Mouse (Mus musculus) layer of hippocampus, postnatal 14 days (tissue): ENCODE data around the gene Pgbd1. TPM values are rescaled to one million over a fixed set of nuclear protein-coding genes. Genes with fewer than 3 reads are reported as not detected.
"Not testable (repeated sequence)": the region's sequence is repeated elsewhere in the genome, so short reads cannot be mapped to it uniquely, and the experiment has no call there.

ENCODE experiments used
- DNase-seq, 2 experiments: peaks; one replicate each; pipeline ENCODE4 v3.0.0; 2021 to 2022; ENCODE audit warnings: low spot score in 2 of 2, mixed read lengths in 1 of 2
- long read RNA-seq, 2 experiments: library from polyadenylated mRNA; stranded (forward); transcript quantifications; one replicate each; pipeline ENCODE4 v2.0.0; 2021
- total RNA-seq, 2 experiments: library from RNA; stranded (reverse); gene quantifications; 2 replicates each; pipeline ENCODE4 v1.2.3; 2021

Gene Pgbd1
- 1 to 10 TPM; 1.3 TPM for total RNA-seq
- long read RNA-seq, experiment 1, partial matches to known transcripts: 0 of 2 reads
- long read RNA-seq, experiment 1, other reads (novel, unspliced or antisense): 0 of 2 reads
- long read RNA-seq, experiment 2: 0 reads

DNA sequence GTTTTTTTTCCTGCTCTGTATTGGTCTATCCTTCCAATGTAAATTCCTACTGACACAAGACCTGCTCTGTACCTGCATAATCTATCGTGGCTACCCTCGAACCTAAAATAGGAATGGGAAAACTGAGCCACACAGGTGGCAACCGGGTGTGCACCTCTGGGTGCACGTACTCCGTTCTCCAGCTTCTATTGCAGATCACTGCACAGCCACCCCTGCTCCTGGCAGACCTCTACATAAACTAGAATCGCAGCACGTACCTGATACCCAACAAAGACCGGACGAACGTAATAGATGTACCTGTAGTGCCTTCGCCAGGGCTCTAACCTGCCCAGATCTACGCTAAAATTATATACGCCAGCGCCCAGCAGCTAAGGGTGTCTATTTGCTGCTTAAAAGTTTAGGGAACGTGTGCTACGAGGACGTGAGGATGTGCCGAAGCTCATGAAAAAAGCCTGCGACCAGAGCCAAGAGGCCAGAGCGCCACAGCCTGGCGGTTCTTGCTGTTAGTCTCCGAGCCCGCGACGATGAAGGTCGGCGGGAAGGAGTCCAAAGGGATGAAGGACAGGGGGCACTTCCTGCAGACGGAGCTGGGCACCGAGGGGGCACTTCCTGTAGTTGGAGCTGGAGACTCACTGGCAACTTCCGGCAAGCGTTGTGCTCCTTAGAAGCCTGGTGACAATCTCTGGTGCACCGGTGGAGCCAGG, at the start of gene Pgbd1:
Pgbd1 (minus strand) TSS at position 556 of the 704 bp plus-strand sequence.
- DNase-seq: peak; percentile 52 to 77

DNA sequence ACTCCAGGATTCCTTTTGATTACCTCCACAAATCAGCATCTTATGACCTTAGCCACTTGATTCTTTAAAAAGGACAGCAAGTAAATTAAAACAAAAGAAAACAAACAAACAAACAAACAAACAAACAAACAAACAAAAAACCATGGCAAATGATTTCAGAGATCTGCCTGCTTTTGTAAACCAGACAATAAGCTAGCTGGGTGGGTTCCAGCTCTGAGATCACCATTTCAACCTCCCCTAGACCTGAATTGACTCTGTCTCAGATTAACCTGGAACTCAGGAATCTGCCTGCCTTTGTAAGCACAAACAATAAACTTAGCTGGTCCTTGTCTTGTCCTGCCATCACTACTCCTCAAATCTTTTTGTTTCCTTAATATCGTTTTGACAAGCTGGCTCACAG, 46.0 kb upstream of the Pgbd1 start:
- no peak for DNase-seq

- DNase-seq: peak; percentile 77 to 84
These were observed 38.2 kb upstream of the Pgbd1 start, which contains the start of the genes Zkscan4 and Gm10065 for GRCm38 (mm10) chr13:21478759-21479670. Gene Zkscan4, plus strand, starts transcription at chr13:21478907. Gene Gm10065, minus strand, starts transcription at chr13:21479441.

GRCm38 (mm10) chr13:21472427-21472826, 31.6 kb upstream of the Pgbd1 start:
- DNase-seq: no peak

GRCm38 (mm10) chr13:21469097-21469496, 28.2 kb upstream of the Pgbd1 start:
- no peak for DNase-seq

- peak; percentile 61 to 76 for DNase-seq
These were observed 27.5 kb upstream of the Pgbd1 start, which contains the start of gene Nkapl for GRCm38 (mm10) chr13:21468061-21469019. Gene Nkapl, minus strand, starts transcription at chr13:21468509.

DNA sequence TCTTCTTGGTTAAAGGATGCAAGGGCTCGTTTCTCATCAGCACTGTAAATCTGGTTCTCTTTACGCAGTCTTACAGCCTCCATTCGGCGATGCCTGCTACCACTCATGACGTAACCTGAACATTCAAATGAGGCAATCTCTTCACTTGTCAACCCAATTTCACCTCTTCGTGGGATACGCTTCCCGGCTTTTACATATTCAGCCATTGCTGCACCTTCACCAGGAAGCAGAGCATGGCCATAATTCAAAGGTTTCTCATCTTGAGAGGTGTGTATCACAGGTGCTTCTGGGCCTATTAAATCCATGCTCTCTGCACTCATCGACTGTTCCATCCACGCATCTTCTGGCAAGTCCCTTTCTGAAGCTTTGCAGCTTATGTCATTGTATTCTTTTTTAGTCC, 26.5 kb upstream of the Pgbd1 start:
- no peak for DNase-seq

GRCm38 (mm10) chr13:21462516-21462915, 21.7 kb upstream of the Pgbd1 start:
- not testable (repeated sequence) for DNase-seq

DNA sequence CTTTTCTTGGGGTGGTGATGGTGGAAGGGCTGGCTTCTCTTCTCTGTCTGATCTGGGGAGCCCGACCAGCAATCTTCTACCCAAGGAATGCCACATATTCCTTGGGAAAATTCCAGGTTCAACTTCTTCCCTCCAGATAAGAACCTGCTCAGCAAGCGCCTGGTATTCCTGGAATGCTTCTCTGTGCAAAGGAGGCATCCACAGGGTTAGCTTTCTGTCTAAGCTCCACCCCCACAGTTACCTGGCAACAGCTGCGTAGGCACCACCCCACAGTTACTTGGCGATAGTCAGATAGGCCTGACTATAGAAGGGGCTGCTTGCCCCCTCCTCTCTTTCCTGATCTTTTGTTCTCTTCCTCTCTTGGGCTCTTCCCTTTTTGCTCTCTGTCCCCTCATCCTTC, 15.5 kb upstream of the Pgbd1 start:
- no peak for DNase-seq

- no peak for DNase-seq
These were observed 13.3 kb upstream of the Pgbd1 start for GRCm38 (mm10) chr13:21454133-21454532.

DNA sequence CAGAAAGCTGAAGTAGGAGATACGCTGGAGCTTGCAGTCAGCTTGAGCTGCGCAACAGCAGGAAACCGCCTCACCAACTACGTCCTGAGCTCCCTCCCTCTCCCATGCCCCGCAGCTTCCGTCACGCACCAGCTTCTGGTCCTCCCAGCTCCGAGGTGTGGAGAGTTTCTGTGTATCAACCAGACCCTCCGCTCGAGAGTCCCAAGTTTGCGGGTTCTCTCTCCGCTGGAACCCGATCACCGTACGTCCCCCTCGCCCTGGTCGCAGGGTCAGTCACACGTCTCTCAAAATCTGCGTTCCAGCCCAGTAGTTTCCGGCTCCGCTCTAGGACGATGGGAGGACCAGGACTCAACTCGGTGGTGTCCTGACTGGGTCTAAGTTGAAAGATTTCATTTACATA, 12.6 kb upstream of the Pgbd1 start, which contains the start of gene Zscan26:
Zscan26 (minus strand) TSS at position 282 of the 400 bp plus-strand sequence.
- peak; percentile 84 to 85 for DNase-seq

- no peak for DNase-seq
These were observed 12.2 kb upstream of the Pgbd1 start for GRCm38 (mm10) chr13:21453042-21453441.

DNA sequence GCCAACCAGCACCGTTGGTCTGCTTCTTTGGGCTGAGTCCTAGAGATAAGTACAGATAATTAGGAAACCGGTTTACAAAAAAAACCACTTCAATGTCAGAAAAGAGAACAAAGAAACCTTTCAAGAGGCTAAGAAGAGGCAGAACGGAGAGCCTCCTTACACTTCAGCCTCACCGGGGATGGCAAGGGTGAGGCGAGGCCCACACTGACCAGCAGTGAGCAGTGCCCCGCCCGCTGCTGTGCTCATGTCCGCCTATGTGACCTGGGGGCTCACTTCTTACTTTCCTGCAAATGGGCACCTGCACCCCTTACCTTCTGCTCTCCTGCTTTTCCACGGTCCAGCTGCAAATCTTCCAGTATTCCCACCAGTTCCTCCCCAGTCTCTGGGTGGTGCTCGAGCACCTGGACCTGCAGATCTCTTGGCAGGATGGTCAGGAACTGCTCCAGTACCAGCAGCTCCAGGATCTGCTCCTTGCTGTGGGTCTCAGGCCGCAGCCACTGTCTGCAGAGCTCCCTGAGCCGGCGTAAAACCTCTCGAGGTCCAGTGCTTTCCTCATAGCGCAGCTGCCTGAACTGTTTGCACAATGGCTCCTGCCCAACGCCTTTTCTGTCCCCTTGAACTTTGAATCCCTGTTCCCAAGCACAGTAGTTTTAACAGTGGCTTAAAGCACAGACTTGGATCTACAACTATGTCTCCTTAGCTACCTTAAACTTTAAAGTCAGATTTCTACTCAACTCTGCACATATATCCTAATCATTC, 7.2 kb upstream of the Pgbd1 start:
- DNase-seq: no peak

DNA sequence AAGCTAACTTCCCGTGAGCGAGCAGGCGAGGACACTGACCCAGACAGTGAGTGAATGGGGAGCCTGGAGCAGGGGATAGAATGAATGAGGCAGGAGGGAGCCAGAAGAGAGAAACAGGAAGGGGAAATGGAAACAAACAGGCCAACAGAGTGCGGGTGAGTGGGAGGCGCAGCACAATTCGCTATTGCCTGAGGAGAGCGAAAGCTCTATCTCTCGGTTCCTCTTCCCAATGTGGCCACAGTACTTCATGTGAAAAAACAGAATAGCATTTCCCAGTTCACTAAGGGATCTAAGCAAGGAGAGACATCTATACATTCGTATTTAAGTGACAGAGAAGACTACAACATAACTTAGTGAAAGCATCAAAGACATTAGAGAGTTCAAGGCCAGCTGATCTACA, 5.9 kb upstream of the Pgbd1 start:
- DNase-seq: no peak

DNA sequence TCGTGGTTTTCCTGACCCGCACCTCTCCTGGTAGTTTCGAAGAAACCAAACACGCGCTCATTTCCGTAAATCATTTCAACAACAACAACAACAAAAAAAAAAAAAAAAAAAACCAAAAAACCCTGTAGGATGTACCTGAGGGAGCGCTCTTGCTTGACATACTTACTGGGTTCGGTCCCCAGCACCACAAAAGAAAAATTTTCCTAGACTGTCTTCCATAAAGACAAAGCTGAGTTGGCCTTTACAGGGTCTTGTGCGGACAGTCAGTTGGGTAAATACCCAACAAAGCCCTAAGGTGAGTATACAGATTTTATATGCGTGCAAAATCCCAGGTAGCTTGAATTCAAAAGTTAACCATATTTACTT, 332 bp upstream of the Pgbd1 start:
- DNase-seq: no peak

DNA sequence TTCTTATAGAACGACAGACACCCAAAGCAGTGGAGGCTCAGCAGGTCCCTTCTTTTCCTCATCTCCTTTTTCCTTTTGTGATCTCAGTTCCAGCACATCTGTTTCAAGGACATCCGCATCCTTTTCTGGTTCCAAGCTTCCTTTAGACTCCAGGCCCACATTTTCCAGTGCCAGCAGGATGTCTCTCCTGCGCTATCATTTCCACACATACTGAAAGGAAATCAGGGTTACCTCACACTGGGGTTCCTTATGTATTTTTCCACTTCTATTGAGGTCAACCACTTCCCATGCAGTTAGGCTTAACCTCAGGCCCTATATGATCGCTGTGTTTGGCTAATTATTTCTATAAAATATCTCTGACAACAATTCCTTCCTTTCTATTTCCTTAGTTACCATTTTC, 5.4 kb downstream of the Pgbd1 start:
- DNase-seq: no peak

DNA sequence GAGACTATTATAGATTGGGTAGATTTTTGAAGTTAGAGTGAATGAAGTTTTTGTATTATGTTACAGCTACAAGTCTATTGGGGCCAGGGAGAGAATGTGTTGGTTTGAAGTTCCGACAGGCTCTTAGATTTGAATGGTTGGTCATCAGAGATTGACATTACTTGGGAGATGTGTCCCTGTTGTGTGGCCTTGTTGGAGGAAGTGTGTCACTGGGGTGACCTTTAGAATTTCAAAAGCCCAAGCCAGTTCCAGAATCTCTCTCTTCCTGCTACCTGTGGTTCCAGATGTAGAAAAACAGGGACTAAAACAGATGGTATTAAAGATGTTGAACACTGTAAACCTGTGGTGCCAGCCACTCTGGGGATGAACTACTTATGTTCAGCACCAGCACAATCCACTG, 13.2 kb downstream of the Pgbd1 start:
- DNase-seq: no peak

DNA sequence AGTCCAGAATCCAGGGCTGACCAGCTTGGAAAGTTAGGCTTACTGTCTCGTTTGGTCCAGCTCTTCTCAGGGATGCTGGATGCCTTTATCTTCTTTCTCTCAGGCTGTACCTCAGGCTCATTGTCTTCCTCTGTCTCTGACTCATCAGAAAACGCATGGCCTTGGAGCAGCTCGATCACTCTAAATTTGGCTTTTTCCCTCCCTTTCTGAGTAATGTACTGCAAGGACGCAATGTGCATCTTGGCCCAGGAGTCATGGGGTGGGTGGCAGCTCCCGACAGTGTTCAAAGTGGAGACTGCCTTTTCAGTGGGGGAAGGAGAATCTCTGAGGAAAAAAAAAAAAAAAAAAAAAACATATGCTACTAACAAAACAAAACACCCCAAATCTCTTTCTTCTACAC, 17.6 kb downstream of the Pgbd1 start:
- no peak for DNase-seq

DNA sequence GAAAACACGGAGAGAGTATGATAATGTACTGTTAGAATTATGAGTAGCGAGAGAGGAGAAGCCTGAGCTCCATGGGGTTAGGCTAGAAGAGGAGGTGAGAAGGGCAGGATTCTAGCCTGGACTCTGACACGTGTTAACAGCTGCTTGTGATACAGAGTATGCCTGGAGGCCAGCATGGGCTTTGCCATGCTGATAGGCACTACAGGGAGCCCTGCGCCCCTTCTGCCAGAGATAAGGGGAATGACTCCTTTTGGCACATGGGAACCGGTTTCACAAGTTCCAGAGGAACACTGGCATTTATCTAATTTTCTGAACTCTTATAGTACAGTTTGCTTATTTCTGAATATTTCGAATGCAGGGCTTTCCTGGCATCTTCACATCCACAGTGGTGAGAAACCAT, 22.0 kb downstream of the Pgbd1 start:
- DNase-seq: no peak
